Mouse (Mus musculus): ENCODE results near the gene Cacna1i.

Gene Cacna1i

DNA sequence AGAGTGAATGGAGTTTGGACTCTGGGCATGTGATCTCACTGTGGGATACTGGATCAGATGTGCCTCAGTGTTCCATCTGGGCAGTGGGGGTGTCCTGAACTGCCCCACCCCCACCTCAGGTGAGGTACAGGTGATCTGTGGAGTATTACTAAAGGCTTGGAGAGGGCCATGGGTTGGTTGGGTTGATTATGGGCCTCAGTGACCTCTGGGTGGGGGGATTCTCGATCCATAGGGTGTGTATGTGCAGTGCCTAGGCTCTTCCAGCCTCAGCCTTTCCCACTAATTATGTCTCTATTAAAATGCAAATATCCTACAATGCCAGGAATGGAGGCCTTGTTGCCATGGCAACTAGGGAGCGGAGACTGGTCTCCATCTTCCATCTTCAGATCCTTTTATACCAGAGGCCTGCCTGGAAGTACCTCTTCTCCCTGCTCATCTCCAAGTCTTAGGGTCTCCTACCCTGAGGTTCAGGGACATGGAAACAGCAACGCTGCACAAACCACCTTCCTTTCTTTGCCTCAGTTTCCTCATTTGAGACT is 15.1 kb upstream of the Cacna1i start:
- DNase-seq (ENCODE audit: low read depth, low spot score) = no peak

DNA sequence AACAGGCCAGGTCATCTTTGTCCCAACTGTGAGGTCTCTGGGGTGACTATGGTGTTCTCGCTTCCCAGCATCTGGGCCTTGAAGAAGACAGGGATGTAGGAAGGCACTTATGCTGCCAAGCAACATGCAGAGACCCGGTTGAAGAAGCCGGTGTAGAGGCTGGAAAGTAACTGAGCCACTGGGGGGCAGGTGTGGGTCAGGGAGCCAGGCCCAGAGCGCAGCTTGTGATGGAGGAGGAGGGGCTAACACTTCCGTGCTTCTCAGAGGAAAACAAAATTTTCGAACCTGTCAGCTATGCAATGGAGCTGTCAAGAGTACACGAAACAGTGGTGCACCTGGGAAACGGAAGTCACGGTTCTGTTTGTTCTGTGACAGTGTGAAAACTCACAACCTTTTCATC is 9.9 kb upstream of the Cacna1i start:
- DNase-seq (ENCODE audit: low read depth, low spot score) = no peak

DNA sequence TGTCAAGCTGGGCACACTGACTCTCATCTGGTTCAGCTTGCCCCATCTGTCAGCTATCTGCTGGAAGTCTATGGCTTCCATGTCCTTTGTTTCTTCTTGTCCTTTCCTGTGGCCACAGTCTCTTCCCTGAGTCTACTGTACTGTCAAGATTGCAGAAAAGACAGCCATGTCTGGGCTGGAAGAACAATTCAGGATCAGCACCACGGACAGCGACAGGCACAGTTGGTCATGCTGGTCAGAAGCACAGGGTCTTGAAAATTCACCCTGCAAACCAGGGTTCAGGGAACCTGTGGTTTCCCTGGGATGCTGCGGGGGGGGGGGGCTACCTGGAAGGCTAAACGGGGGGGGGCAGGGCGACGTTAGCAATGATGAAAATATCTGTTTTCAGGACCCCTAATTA is 9.4 kb upstream of the Cacna1i start:
- no peak for DNase-seq (ENCODE audit: low read depth, low spot score)

DNA sequence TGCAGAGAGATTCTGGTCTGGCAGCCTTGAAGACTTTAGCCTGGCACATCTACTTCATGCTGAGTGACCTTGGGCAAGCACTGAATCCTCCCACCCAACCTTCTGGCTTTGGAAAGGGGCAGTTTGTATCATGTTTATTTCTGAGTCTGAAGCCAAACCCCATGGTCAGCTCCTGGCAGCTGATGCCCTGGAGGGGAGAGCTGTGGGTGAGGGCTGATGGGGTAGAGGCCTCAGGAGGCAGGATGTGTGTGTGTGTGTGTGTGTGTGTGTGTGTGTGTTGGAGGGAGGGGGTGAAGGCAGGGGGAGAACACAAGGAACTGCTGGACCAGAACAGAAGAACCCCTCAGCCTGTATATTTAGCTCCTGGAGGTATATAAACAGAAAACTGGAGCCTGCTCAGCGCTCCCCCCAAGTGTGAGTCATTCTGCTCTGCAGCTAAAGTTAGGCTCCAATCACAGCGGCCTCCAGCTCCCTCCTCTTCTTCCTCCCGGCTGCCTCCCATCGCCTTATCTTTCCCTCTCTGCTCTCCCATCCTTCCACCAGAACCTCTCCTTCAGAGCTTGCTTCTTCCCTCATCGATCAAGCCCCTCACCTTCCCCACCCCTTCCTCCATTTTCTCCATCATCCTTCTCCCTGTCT is 8.8 kb upstream of the Cacna1i start:
- no peak for DNase-seq (ENCODE audit: low read depth, low spot score)

DNA sequence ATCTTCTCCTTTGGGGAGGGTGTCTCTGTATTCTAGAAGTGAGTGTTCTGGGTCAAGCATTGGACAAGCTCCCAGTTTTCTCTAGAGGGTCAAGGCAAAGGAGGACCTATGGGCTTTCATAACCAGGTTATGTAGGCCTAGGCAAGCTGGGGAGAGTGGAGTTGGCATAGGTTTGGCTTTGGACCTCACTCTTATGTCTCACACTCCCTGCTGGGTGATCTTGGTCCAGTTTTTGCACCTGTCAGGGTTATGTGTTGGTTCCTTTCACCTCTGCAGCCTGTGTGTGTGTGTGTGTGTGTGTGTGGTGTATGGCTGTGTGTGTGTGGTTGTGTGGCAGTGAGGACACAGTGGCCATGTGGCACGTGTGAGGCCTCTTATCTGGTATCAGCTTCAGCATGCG is 8.0 kb upstream of the Cacna1i start:
- no peak for DNase-seq (ENCODE audit: low read depth, low spot score)

DNA sequence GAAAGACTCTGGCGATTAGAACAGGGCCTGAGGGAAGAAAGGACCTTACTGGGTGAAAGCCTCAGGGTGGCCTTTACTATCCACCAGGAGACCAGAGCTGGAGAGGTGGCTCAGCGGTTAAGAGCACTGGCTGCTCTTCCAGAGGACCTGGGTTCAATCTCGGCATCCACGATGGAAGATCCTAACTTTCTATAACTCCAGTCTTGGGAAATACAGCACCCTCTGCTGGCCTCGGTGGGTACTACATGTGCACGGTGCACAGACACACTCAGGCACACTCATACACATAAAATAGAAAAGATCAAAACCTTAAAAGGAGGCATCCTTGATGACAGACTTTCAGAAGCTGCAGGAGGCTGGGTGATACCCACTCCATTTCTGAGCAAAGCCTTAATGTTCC is 6.4 kb upstream of the Cacna1i start:
- DNase-seq (ENCODE audit: low read depth, low spot score) = no peak

DNA sequence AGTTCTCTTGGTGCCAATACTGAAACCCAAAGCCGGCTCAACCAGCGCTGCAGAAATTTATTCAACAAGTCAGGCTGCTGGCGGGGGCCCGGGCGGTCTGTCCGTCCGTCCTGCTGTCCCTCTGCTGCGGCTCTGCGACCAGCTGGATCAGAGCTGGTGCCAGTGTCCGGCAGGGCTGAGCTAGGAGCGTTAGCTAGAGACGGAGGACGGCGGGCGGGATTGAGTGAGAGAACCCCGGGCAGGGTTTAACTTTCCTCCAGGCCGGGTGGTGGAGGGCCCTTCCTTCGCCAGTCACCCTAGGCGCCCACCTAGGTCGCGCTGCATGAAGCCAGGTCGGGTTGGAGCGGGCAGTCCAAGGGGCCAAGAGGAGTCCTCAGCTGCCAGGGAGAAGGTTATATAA is 998 bp downstream of the Cacna1i start:
- DNase-seq (ENCODE audit: low read depth, low spot score) = no peak

DNA sequence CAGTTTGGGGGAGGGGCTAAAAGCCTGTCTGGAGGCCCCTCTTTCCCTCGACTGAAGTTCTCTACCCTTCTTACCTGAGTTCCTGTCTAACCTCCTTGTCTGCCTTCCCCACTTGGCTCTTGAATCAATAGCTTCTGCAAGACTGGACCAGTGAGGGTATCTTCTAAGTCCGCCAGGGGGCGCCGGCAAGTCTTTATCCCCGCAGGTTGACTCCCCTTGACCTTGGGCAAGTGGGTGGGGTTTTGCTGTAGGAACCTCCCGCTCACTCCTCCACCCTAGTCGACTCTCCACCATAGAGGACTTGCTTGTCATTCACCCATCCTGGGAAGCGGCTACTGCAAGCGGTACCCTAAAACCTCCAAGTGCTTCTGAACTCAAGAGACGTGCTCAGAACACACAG is 2.4 kb downstream of the Cacna1i start:
- DNase-seq (ENCODE audit: low read depth, low spot score) = peak; percentile 89

DNA sequence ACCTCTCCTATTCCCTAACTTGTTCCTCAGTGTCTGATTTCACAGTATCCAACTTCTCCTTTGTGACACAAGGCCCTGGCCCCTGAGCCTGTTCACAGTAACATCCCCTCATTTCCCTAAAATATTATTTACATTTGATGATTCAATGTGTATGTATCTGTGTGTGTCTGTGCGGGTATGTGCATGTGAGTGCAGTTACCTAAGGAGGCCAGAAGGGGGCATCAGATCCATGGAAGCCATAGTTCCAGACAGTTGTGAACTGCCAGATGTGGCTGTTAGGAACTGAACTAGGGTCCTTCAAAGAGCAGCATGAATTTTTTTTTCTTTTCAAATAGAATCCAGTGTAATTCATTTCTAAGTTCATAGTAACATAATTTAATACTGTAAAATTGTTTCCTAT is 10.1 kb downstream of the Cacna1i start:
- no peak for DNase-seq (ENCODE audit: low read depth, low spot score)

DNA sequence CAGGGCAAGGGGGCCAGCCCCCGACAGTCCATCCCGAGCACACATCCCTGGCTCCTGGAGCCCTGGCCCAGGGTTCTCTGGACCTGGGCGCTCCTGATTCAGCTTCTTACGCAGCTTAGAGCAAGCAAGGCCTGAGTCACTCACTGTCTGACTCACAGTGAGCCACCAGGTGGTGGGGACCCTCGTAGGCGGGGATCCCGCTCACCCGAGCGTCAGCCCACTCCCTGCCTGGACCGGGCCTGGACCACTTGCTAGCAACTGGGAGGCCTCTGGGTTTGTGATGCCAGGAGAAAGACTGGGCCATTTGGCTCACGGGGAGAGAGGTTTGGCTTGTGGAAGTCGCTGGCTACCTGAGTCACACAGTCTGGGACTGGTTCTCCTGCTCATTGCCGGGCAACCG is 16.7 kb downstream of the Cacna1i start:
- DNase-seq (ENCODE audit: low read depth, low spot score) = no peak

DNA sequence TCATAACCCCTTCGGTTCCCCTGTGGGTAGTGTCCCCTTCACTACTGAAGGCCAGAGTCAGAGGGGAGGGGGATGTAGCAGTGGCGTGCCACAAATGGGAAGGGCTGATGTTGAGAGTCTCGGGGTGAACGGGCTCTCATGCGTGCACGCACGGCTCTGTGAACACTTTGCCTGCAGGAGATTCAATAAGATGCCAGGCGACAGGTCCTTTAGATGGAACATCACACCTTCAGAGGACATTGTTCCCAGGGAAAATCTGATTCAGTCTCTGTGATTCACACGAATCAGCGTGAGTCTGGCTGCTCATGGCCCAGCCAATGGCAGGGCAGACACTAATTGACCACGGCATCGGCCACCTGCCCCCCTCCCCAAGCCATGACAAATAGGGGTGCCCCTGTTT is 17.1 kb downstream of the Cacna1i start:
- DNase-seq (ENCODE audit: low read depth, low spot score) = no peak

DNA sequence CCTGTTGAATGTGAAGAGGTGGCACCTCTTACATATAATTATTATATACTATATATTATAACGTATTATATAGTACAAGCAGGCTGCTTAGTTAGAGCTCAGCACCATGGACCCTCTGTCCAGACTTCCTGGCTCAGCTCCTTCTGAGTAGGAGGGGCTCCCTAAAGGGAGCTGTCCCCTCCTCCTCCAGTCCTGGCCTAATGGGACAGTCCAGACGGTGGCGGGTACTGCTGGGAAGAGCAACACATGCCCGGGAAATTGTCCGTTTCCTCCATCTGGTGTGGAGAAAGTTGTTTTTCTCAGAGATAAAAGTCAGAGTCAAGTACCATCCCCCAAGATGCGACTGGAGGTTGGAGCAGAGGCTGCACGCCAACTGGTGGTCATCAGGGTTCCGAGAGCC is 19.1 kb downstream of the Cacna1i start:
- no peak for DNase-seq (ENCODE audit: low read depth, low spot score)

DNA sequence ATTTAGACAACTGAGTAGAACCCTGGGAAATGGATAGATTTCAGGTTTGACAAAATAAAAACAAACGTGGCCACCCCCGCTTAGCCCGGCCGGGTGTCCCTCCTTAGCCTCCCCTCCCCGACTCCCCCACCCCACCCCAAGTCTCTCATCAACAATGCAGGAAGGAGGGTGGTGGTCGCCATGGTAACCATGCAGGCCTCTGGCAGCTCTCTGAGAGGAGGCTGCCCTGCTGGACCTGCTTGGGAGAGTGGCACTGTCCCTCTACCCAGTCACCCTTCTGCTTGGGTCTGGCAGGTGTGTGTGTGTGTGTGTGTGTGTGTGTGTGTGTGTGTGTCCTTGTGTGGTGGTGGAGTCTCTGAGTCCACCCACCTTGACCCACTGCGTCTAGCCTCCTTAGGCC is 27.7 kb downstream of the Cacna1i start:
- DNase-seq (ENCODE audit: low read depth, low spot score) = no peak

DNA sequence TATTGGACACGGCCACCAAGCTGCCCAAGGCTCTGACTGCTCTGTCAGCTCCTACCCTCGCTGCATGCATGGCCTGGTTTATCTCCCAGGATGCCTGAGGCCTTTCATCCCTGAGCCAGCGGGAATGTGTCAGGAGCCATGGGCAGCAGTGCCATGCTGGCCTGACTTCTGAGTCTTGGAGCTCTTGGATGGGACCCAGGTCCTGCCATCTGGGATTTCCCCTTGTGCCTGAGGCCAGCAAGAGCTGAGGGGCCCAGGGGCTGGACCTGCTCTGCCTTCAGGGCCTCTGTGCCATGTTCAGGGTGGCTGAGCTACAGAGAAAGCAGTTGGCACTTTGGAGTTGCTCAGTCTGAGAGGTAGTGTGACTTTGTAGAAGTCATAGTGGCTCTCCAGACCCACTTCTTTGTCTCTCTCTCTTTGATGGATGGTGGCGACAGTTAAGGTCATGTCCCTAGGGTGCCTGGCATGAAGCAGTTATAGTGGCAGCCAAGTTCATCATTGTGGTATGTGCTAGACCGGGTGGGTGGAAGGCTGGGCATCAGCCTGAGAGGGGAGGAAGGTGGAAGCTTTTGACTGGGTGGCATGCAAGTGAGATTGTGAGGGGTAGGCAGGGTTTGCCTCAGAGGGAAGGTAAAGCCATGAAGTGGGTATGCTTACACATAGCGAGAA is 30.1 kb downstream of the Cacna1i start:
- no peak for DNase-seq (ENCODE audit: low read depth, low spot score)

DNA sequence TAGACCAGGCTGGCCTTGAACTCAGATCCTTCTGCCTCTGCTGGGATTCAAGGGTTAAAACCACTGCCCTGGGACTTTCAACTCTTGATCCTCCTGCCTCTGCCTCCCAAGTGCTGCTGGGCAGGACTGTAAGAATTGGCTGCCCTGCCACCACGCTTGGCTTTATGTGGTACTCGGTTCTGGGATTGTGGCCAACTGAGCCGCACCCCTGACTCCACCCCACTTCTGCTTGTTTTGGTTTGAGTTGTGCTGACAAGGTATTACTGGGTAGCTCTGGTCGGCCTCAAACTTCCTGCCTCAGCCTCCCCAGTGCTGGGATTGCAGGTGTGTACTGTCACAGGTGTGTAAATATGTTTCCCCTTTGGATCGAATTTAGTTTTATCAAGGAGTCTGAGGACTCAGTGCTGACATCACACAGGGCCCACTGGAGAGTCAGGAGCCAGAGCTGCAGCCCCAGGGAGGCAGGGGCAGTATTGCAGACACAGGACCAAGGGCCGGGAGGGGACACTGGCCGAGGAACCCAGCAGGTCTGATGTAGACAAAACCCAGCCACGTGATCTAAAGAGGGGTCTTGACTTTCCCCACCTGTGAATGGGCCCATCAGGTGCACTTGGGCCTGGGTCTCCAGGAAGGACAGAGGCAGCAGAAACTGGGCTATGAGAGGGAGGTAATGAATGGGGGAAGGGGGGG is 30.9 kb downstream of the Cacna1i start:
- no peak for DNase-seq (ENCODE audit: low read depth, low spot score)

DNA sequence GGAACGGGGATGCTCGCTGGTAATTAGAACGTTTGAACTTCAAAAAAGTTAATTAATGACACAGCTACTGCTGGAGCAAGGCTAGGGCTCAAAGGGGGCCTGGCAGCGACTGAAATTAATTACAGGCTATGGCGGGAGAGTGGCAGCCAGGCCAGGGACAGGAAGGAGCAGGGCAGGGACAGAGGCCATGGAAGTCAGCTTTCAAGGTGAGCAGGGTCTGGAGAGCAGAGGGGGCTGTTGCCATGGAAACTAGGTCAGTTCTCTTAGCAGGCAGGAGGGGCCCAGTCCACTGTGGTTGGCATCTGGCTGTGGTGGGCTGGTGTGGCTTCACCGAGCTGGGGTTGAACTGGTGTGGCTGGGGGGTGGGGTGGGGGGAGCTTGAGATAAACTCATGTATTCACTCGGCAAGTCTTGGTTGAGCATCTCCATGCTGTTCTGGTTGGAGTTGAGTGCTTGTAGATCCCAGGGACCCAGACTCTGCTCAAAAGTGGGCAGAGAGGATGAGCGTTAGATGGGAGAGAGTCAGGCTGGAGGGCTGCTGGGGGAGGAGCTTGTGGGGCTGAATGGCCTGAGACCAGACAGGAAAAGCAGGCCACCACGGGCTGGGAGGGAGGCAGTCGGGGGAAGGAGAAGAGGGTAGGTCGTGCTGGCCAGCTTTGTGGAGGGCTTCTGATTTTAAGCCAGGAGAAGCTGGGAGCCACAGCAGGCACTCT is 31.7 kb downstream of the Cacna1i start:
- no peak for DNase-seq (ENCODE audit: low read depth, low spot score)

DNA sequence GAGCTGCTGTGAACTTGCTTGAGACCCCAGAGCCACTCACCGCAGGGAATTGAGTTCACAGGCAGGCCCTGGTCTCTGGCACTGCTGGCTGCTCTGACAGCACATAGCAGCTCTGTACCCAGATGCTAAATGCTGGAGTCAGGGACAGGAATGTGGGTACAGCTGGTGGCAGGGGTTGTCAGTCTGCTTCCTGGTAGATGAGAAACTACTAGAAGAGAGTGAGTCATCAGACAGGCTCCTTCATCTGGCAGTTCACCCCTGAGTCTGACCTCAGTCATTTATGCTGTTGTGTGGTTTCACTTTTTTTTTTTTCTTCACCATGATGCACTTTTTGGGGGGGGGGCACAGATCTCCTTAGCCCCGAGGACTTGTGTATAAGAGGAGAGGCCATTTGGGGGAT is 32.3 kb downstream of the Cacna1i start:
- DNase-seq (ENCODE audit: low read depth, low spot score) = no peak

DNA sequence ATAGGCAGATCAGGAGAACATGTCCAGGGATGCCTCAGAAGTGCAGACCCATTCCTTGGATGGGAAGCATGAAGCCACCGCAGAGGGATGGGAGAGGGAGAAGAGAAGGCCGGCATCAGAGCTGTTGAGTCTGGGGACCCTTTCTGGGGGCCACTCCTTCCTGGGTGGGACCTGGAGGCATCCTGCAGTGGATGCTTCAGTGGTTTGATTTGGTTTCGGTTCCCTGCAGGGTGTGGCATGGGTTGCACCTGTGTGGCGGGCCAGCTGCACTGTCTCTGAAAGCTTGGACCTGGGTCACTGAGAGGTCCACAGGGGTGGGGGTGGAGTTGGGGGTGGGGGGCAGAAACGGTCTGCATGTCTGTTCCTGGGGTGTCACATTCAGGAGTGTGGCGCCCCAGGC is 32.9 kb downstream of the Cacna1i start:
- DNase-seq (ENCODE audit: low read depth, low spot score) = no peak

DNA sequence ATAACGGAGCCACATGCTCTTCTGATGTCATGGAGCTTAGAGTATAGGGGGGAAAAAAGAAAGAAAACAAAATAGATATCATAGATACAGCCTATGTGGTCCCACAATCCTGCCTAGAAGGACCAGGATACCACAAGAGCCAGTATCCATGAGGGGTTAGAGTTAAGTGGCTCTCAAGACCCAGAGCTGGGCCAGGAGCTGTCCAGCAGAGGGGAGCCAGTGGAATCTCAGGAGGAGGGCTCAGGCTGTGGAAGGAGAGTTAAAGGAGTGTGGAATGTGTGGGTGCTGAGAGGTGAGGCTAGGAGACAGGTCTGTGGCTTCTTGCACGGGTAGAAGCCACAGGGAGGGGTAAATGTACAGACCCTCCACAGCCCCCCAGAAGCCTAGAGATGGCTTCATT is 38.2 kb downstream of the Cacna1i start:
- no peak for DNase-seq (ENCODE audit: low read depth, low spot score)

DNA sequence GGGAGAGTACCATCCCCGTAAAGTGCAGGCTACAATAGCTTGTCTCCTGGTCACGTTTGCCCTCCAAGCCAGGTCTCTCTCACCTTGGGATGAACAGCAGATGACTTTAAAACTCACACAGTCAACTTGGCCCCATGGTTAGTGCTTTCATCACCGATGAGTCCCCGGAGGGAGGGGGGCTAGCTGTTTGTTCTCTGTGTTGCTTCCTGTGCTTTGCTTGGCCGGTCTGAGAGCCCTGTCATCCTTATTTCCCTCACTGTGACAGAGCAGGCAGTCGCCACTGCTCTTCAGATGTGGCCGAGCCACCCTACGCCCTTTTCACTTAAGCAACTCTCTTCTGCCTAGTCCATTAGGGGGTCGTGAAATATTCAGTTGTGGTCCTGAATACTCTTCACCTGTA is 38.7 kb downstream of the Cacna1i start:
- no peak for DNase-seq (ENCODE audit: low read depth, low spot score)

DNA sequence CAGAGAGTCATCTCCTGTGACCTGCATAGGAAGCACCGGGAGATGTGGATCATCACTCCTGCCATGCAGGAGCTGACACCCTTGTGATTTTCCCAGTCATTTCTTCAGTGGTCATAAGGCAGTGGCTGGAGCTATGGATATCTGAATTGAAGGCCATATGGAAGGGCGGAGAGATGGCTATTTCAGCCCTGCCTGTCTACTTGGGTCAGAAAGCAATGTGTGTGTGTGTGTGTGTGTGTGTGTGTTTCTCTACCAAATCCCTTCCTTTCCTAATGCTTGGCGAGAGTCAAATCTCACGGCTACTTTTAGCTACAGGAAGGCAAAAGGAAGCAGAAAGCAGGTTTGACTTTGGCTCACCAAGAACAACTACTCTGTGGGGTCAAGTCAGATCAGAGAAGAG is 39.9 kb downstream of the Cacna1i start:
- DNase-seq (ENCODE audit: low read depth, low spot score) = no peak

Measured in WW6 (cell line).